Mouse (Mus musculus): ENCODE results near the gene Grin2d.

Gene Grin2d

DNA sequence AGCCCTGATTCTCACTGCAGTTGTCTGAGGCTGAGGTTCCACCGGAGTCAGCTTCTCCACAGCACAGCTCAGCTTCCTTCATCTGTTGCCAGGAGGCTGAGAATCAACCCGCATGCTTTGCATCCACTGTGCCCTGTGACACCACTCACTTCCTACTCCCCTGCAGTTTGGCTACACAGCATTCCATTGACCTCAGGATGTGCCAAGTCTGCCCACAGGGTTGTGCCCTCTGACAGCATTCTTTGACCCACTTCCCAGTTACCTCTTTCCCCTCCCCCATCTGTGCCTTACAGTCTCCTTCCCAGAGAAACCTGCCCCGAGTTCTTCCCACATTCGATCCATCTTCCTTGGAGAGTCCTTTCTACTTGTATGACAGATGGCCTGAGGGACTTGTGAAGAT, 95.9 kb downstream of the Grin2d start:
- no peak for DNase-seq

All from layer of hippocampus, adult 9-11 months (tissue).